ENCODE assay signal across 8 mouse cellular contexts in genomic region chr14:55113975-55114645, GRCm38 (mm10). TPM values are rescaled to one million over a fixed set of nuclear protein-coding genes. Genes with fewer than 3 reads are reported as not detected.
DNase-seq lines count a peak whose midpoint lies in the region; ATAC-seq lines count a peak whose summit lies in the region.

No protein-coding gene starts in this region.

- no peak for ATAC-seq in lung, embryonic 16.5 days (ENCODE audit: low read depth)
- ATAC-seq in forebrain, embryonic 11.5 days (replicated peaks; ENCODE audit: low FRiP score): no peak
- no peak for ATAC-seq in monocyte, adult 5-6 weeks (replicated peaks; ENCODE audit: insufficient number of reproducible peaks, low FRiP score, low TSS enrichment, poor library complexity, severe bottlenecking)

- peaks cover 24% of the 10 kb centered on the region for H3K4me1 ChIP-seq in lung, embryonic 16.5 days (replicated peaks; ENCODE audit: control insufficient read depth, insufficient read depth, low read length)
- peaks cover 17% of the 10 kb centered on the region for H3K4me1 ChIP-seq in forebrain, embryonic 11.5 days (replicated peaks; ENCODE audit: control insufficient read depth, insufficient read depth, low read length)
- H3K4me1 ChIP-seq in limb, embryonic 10.5 days: peaks cover 43% of the 10 kb centered on the region

- H3K9me3 ChIP-seq in lung, embryonic 16.5 days (ENCODE audit: control insufficient read depth, low read length): no peaks in the 10 kb centered on the region
- H3K9me3 ChIP-seq in forebrain, embryonic 11.5 days (ENCODE audit: control insufficient read depth, low read length): no peaks in the 10 kb centered on the region
- H3K9me3 ChIP-seq in limb, embryonic 10.5 days (replicated peaks): no peaks in the 10 kb centered on the region

- H3K27me3 ChIP-seq in lung, embryonic 16.5 days (ENCODE audit: control insufficient read depth, insufficient read depth, low read depth, low read length): peaks cover 68% of the 10 kb centered on the region
- peaks cover 34% of the 10 kb centered on the region for H3K27me3 ChIP-seq in forebrain, embryonic 11.5 days (ENCODE audit: control insufficient read depth, insufficient read depth, low read length)
- H3K27me3 ChIP-seq in limb, embryonic 10.5 days (ENCODE audit: low read depth, poor library complexity, severe bottlenecking): peaks cover 95% of the 10 kb centered on the region

- no peak overlapping the region; the same call in 1 of the 2 replicates for H3K9ac ChIP-seq in lung, embryonic 16.5 days (ENCODE audit: low read length)
- H3K9ac ChIP-seq in forebrain, embryonic 11.5 days (ENCODE audit: low read length): peak overlapping the region; percentile 71

- no peak overlapping the region for H3K27ac ChIP-seq in lung, embryonic 16.5 days (ENCODE audit: low read length)
- no peak overlapping the region for H3K27ac ChIP-seq in forebrain, embryonic 11.5 days (ENCODE audit: low read depth, low read length)
- H3K27ac ChIP-seq in limb, embryonic 10.5 days: no peak overlapping the region

- H3K36me3 ChIP-seq in lung, embryonic 16.5 days (ENCODE audit: control insufficient read depth, insufficient read depth, low read length): no peaks in the 10 kb centered on the region
- H3K36me3 ChIP-seq in forebrain, embryonic 11.5 days (ENCODE audit: control insufficient read depth, insufficient read depth, low read length): no peaks in the 10 kb centered on the region
- no peaks in the 10 kb centered on the region for H3K36me3 ChIP-seq in limb, embryonic 10.5 days

- DNase-seq in cerebellum, adult 11-12 months: peak; percentile 84
- DNase-seq in cerebellum, adult 11 months: no peak
- no peak for DNase-seq in lung, postnatal 36 days
- no peak for DNase-seq in forebrain, embryonic 11.5 days (ENCODE audit: low spot score)
- DNase-seq in limb, embryonic 10.5 days (ENCODE audit: low spot score): no peak
- peak; percentile 31 for DNase-seq in neural tube, embryonic 10.5 days (ENCODE audit: extremely low spot score, low spot score)

- H3K4me2 ChIP-seq in lung, embryonic 16.5 days (ENCODE audit: low read depth, low read length): peak overlapping the region; percentile 88
- peak overlapping the region; percentile 100 for H3K4me2 ChIP-seq in forebrain, embryonic 11.5 days (ENCODE audit: low read depth, low read length, severe bottlenecking)

- H3K4me3 ChIP-seq in lung, embryonic 16.5 days (ENCODE audit: low read length): peak overlapping the region; percentile 58
- H3K4me3 ChIP-seq in forebrain, embryonic 11.5 days (ENCODE audit: low read depth, low read length): peak overlapping the region; percentile 55
- H3K4me3 ChIP-seq in limb, embryonic 10.5 days: peak overlapping the region; percentile 61

- 6% methylated on average over 26 of the region's 26 CpGs for WGBS in lung, embryonic 16.5 days
- WGBS in forebrain, embryonic 11.5 days: 7% methylated on average over 26 of the region's 26 CpGs
- 11% methylated on average over 26 of the region's 26 CpGs for WGBS in limb, embryonic 10.5 days

RNA-seq across cellular contexts. Expression of gene Jph4, which starts 2.6 kb away (rescaled TPM):
- 0.18 and 0.40 TPM in 2 replicates for polyA plus RNA-seq in lung, embryonic 16.5 days (2015; fragmentation: Nextera tagmentation; extraction: Ambion mirVana)
- polyA plus RNA-seq in forebrain, embryonic 11.5 days (2014; fragmentation: Nextera tagmentation; extraction: Ambion mirVana): 2.9 and 3.7 TPM in 2 replicates
- polyA plus RNA-seq in limb, embryonic 10.5 days (2016; fragmentation: Nextera tagmentation; extraction: Ambion mirVana): 0.03 and 0.08 TPM in 2 replicates
- total RNA-seq in monocyte, adult 5-6 weeks (2017): not detected in 3 replicates

RNA-seq across cellular contexts. Expression of gene Ap1g2, which starts 7.7 kb away (rescaled TPM):
- 19.7 and 23.2 TPM in 2 replicates for polyA plus RNA-seq in lung, embryonic 16.5 days (2015; fragmentation: Nextera tagmentation; extraction: Ambion mirVana)
- 13.9 and 14.8 TPM in 2 replicates for polyA plus RNA-seq in forebrain, embryonic 11.5 days (2014; fragmentation: Nextera tagmentation; extraction: Ambion mirVana)
- polyA plus RNA-seq in limb, embryonic 10.5 days (2016; fragmentation: Nextera tagmentation; extraction: Ambion mirVana): 10.6 and 12.5 TPM in 2 replicates
- total RNA-seq in monocyte, adult 5-6 weeks (2017): 26.9 to 61.0 TPM (median 34.8 TPM) in 3 replicates

RNA-seq across cellular contexts. Expression of gene Thtpa, which starts 19.5 kb away (rescaled TPM):
- 21.0 and 21.1 TPM in 2 replicates for polyA plus RNA-seq in lung, embryonic 16.5 days (2015; fragmentation: Nextera tagmentation; extraction: Ambion mirVana)
- polyA plus RNA-seq in forebrain, embryonic 11.5 days (2014; fragmentation: Nextera tagmentation; extraction: Ambion mirVana): 28.6 and 31.1 TPM in 2 replicates
- 22.0 and 25.6 TPM in 2 replicates for polyA plus RNA-seq in limb, embryonic 10.5 days (2016; fragmentation: Nextera tagmentation; extraction: Ambion mirVana)
- total RNA-seq in monocyte, adult 5-6 weeks (2017): 6.1 to 9.5 TPM (median 8.9 TPM) in 3 replicates

RNA-seq across cellular contexts. Expression of gene Zfhx2, which starts 22.0 kb away (rescaled TPM):
- 3.8 and 4.3 TPM in 2 replicates for polyA plus RNA-seq in lung, embryonic 16.5 days (2015; fragmentation: Nextera tagmentation; extraction: Ambion mirVana)
- 15.9 TPM in 2 replicates for polyA plus RNA-seq in forebrain, embryonic 11.5 days (2014; fragmentation: Nextera tagmentation; extraction: Ambion mirVana)
- polyA plus RNA-seq in limb, embryonic 10.5 days (2016; fragmentation: Nextera tagmentation; extraction: Ambion mirVana): 4.1 and 5.6 TPM in 2 replicates
- total RNA-seq in monocyte, adult 5-6 weeks (2017): 2.0 to 7.8 TPM (median 2.4 TPM) in 3 replicates

Comparison
In these comparisons a context has a peak if more than half of its experiments do, and no peak if none do; other contexts are left out.
1. DNase-seq: peak in cerebellum, adult 11-12 months (single experiment) and neural tube, embryonic 10.5 days (single experiment); none in cerebellum, adult 11 months (single experiment), lung, postnatal 36 days (single experiment), forebrain, embryonic 11.5 days (single experiment) and limb, embryonic 10.5 days (single experiment).
2. Peak in every context shown above with its lines, with median percentiles within 50 percentile points of each other: H3K4me3 ChIP-seq.